Mouse (Mus musculus): ENCODE measurements around the gene Mcm5. TPM values are rescaled to one million over a fixed set of nuclear protein-coding genes. Genes with fewer than 3 reads are reported as not detected.

Gene Mcm5
- total RNA-seq (2014; fragmentation: Nextera tagmentation) (89.6 and 93.3 TPM in 2 replicates), total RNA-seq (2017) (302 and 305 TPM in 2 replicates), polyA plus RNA-seq (2012) (116 and 123 TPM in 2 replicates)

GRCm38 (mm10) chr8:75109236-75109967, at the start of gene Mcm5:
Mcm5 (plus strand) TSS chr8:75109569.
- Histone ChIP-seq H3K36me3 (replicated peaks) (peaks cover 51% of the 10 kb centered on the region), H3K4me1 (ENCODE audit: insufficient read depth, low read depth, low read length) (peaks cover 44% of the 10 kb centered on the region), H3K9me3 (replicated peaks) (no peaks in the 10 kb centered on the region), H3K27me3 (ENCODE audit: insufficient read depth, low read length) (no peaks in the 10 kb centered on the region), H3K4me3 (ENCODE audit: low read depth, low read length) (peak within 1 kb of the TSS; percentile 90)
- TF ChIP-seq TAL1 (conservative IDR thresholded peaks at IDR 0.05; ENCODE audit: low read depth, low read length) (no peak), CTCF (IDR thresholded peaks at IDR 0.05; ENCODE audit: low read depth, low read length) (no peak)
- peak; percentile 91 for DNase-seq (ENCODE audit: low spot score)
- ATAC-seq (ENCODE audit: extremely low read depth, insufficient number of reproducible peaks, low FRiP score, poor library complexity, severe bottlenecking), result peak; percentile 95

GRCm38 (mm10) chr8:75060022-75060421, 49.3 kb upstream of the Mcm5 start:
- no peaks in the 10 kb centered on the region for H3K27me3 ChIP-seq (ENCODE audit: insufficient read depth, low read length)
- TF ChIP-seq TAL1 (conservative IDR thresholded peaks at IDR 0.05; ENCODE audit: low read depth, low read length), result no peak
- no peak for TF ChIP-seq CTCF (IDR thresholded peaks at IDR 0.05; ENCODE audit: low read depth, low read length)
- no peak for TF ChIP-seq GATA2 (IDR thresholded peaks at IDR 0.05; ENCODE audit: borderline replicate concordance, low read depth, low read length)
- no peak for TF ChIP-seq POLR2AphosphoS5 (IDR thresholded peaks at IDR 0.05; ENCODE audit: insufficient replicate concordance, low read depth, low read length)
- TF ChIP-seq GATA1 (IDR thresholded peaks at IDR 0.05; ENCODE audit: borderline replicate concordance, low read length), result no peak
- H3K4me1 ChIP-seq (ENCODE audit: insufficient read depth, low read depth, low read length), result no peaks in the 10 kb centered on the region
- no peak overlapping the region for H3K4me3 ChIP-seq (ENCODE audit: low read depth, low read length)
- H3K9me3 ChIP-seq (replicated peaks), result no peaks in the 10 kb centered on the region
- H3K36me3 ChIP-seq (replicated peaks), result peaks cover 91% of the 10 kb centered on the region
- ATAC-seq (ENCODE audit: extremely low read depth, insufficient number of reproducible peaks, low FRiP score, poor library complexity, severe bottlenecking) (no peak), DNase-seq (ENCODE audit: low spot score) (no peak)

- Histone ChIP-seq H3K27me3 (ENCODE audit: insufficient read depth, low read length) (no peaks in the 10 kb centered on the region), H3K4me3 (ENCODE audit: low read depth, low read length) (no peak overlapping the region), H3K9me3 (replicated peaks) (no peaks in the 10 kb centered on the region), H3K36me3 (replicated peaks) (peaks cover 91% of the 10 kb centered on the region), H3K4me1 (ENCODE audit: insufficient read depth, low read depth, low read length) (no peaks in the 10 kb centered on the region)
- no peak for DNase-seq (ENCODE audit: low spot score)
- TF ChIP-seq GATA2 (IDR thresholded peaks at IDR 0.05; ENCODE audit: borderline replicate concordance, low read depth, low read length) (no peak), GATA1 (IDR thresholded peaks at IDR 0.05; ENCODE audit: borderline replicate concordance, low read length) (no peak), CTCF (IDR thresholded peaks at IDR 0.05; ENCODE audit: low read depth, low read length) (no peak), POLR2AphosphoS5 (IDR thresholded peaks at IDR 0.05; ENCODE audit: insufficient replicate concordance, low read depth, low read length) (no peak)
- ATAC-seq (ENCODE audit: extremely low read depth, insufficient number of reproducible peaks, low FRiP score, poor library complexity, severe bottlenecking), result no peak
Observed at GRCm38 (mm10) chr8:75060815-75061214, 48.6 kb upstream of the Mcm5 start.

GRCm38 (mm10) chr8:75063290-75063689, 46.1 kb upstream of the Mcm5 start:
- ATAC-seq (ENCODE audit: extremely low read depth, insufficient number of reproducible peaks, low FRiP score, poor library complexity, severe bottlenecking) (no peak), DNase-seq (ENCODE audit: low spot score) (no peak)
- no peak for TF ChIP-seq GATA2 (IDR thresholded peaks at IDR 0.05; ENCODE audit: borderline replicate concordance, low read depth, low read length)
- Histone ChIP-seq H3K36me3 (replicated peaks) (peaks cover 91% of the 10 kb centered on the region), H3K4me3 (ENCODE audit: low read depth, low read length) (no peak overlapping the region), H3K27me3 (ENCODE audit: insufficient read depth, low read length) (no peaks in the 10 kb centered on the region), H3K4me1 (ENCODE audit: insufficient read depth, low read depth, low read length) (no peaks in the 10 kb centered on the region), H3K9me3 (replicated peaks) (no peaks in the 10 kb centered on the region)

- H3K27me3 ChIP-seq (ENCODE audit: insufficient read depth, low read length), result no peaks in the 10 kb centered on the region
- DNase-seq (ENCODE audit: low spot score) (no peak), ATAC-seq (ENCODE audit: extremely low read depth, insufficient number of reproducible peaks, low FRiP score, poor library complexity, severe bottlenecking) (no peak)
- no peak overlapping the region for H3K4me3 ChIP-seq (ENCODE audit: low read depth, low read length)
- H3K9me3 ChIP-seq (replicated peaks), result no peaks in the 10 kb centered on the region
- TF ChIP-seq CTCF (IDR thresholded peaks at IDR 0.05; ENCODE audit: low read depth, low read length) (no peak), GATA1 (IDR thresholded peaks at IDR 0.05; ENCODE audit: borderline replicate concordance, low read length) (no peak), POLR2AphosphoS5 (IDR thresholded peaks at IDR 0.05; ENCODE audit: insufficient replicate concordance, low read depth, low read length) (no peak), TAL1 (conservative IDR thresholded peaks at IDR 0.05; ENCODE audit: low read depth, low read length) (no peak), GATA2 (IDR thresholded peaks at IDR 0.05; ENCODE audit: borderline replicate concordance, low read depth, low read length) (no peak)
- no peaks in the 10 kb centered on the region for H3K4me1 ChIP-seq (ENCODE audit: insufficient read depth, low read depth, low read length)
- H3K36me3 ChIP-seq (replicated peaks), result peaks cover 81% of the 10 kb centered on the region
Observed at GRCm38 (mm10) chr8:75064790-75065189, 44.6 kb upstream of the Mcm5 start.

- H3K27me3 ChIP-seq (ENCODE audit: insufficient read depth, low read length), result no peaks in the 10 kb centered on the region
- H3K9me3 ChIP-seq (replicated peaks), result no peaks in the 10 kb centered on the region
- peaks cover 11% of the 10 kb centered on the region for H3K4me1 ChIP-seq (ENCODE audit: insufficient read depth, low read depth, low read length)
- H3K36me3 ChIP-seq (replicated peaks), result peaks cover 65% of the 10 kb centered on the region
- no peak overlapping the region for H3K4me3 ChIP-seq (ENCODE audit: low read depth, low read length)
- TF ChIP-seq GATA2 (IDR thresholded peaks at IDR 0.05; ENCODE audit: borderline replicate concordance, low read depth, low read length) (no peak), TAL1 (conservative IDR thresholded peaks at IDR 0.05; ENCODE audit: low read depth, low read length) (no peak), CTCF (IDR thresholded peaks at IDR 0.05; ENCODE audit: low read depth, low read length) (no peak), POLR2AphosphoS5 (IDR thresholded peaks at IDR 0.05; ENCODE audit: insufficient replicate concordance, low read depth, low read length) (no peak), GATA1 (IDR thresholded peaks at IDR 0.05; ENCODE audit: borderline replicate concordance, low read length) (no peak)
- ATAC-seq (ENCODE audit: extremely low read depth, insufficient number of reproducible peaks, low FRiP score, poor library complexity, severe bottlenecking) (no peak), DNase-seq (ENCODE audit: low spot score) (no peak)
Observed at GRCm38 (mm10) chr8:75067287-75067686, 42.1 kb upstream of the Mcm5 start.

Measured in G1E (cell line).